Mouse (Mus musculus) spleen, adult 2 months (tissue): ENCODE results near the gene Sgo2a. TPM values are rescaled to one million over a fixed set of nuclear protein-coding genes. Genes with fewer than 3 reads are reported as not detected.

Experiments
- DNase-seq, 2 experiments: peaks; one replicate each; pipeline versions ENCODE4 v3.0.0 to v3.0.0-alpha.2; 2012 to 2021; ENCODE audit warnings: low spot score in 2 of 2, low read depth in 1 of 2
- H3K27ac ChIP-seq: fragments of 200-500 bp; 2 replicates; pipeline ENCODE4 v1.5.1; 2012; ENCODE audit warnings: low read length, inconsistent platforms; ENCODE audit not compliant: insufficient read depth
- H3K27me3 ChIP-seq: fragments of 200-500 bp; 2 replicates; pipeline ENCODE4 v1.6.1; 2012; ENCODE audit warnings: mild to moderate bottlenecking, moderate library complexity, low read length, inconsistent platforms; ENCODE audit not compliant: control insufficient read depth, insufficient read depth
- H3K36me3 ChIP-seq: fragments of 200-500 bp; 2 replicates; pipeline ENCODE4 v1.6.1; 2012; ENCODE audit warnings: mild to moderate bottlenecking, low read length, inconsistent platforms; ENCODE audit not compliant: control insufficient read depth, insufficient read depth
- H3K4me1 ChIP-seq: fragments of 200-500 bp; 2 replicates; pipeline ENCODE4 v1.6.1; 2011; ENCODE audit warnings: inconsistent platforms; ENCODE audit not compliant: control insufficient read depth, insufficient read depth, insufficient read length
- H3K4me3 ChIP-seq: fragments of 200-500 bp; 2 replicates; pipeline ENCODE4 v1.5.1; 2011; ENCODE audit warnings: mild to moderate bottlenecking, inconsistent platforms; ENCODE audit not compliant: insufficient read depth, insufficient read length; ENCODE audit errors: extremely low read depth
- CTCF ChIP-seq: fragments of 200-500 bp; IDR thresholded peaks from 2 replicates; pipeline ENCODE4 v1.5.1; 2011; ENCODE audit warnings: mild to moderate bottlenecking, inconsistent platforms; ENCODE audit not compliant: insufficient read depth, insufficient read length, insufficient replicate concordance; ENCODE audit errors: extremely low read depth
- POLR2A ChIP-seq: fragments of 200-500 bp; IDR thresholded peaks from 2 replicates; pipeline ENCODE4 v1.6.1; 2011; ENCODE audit warnings: low read depth, low read length, inconsistent platforms
- WGBS: fragments of 180-500 bp; shearing (Covaris S2); methylation state at CpG from one replicate; pipeline ENCODE4 v1.1.7; 2018; 5-methylcytosine and 5-hydroxymethylcytosine counted together
- polyA plus RNA-seq: library from polyadenylated mRNA; depleted of rRNA; stranded (reverse); fragments of >200 nt; gene quantifications from 2 replicates; pipeline ENCODE4 v1.2.3, GENCODE M21; 2012

The Sgo2a gene
- polyA plus RNA-seq, 1 experiment, result 0.35 TPM

DNA sequence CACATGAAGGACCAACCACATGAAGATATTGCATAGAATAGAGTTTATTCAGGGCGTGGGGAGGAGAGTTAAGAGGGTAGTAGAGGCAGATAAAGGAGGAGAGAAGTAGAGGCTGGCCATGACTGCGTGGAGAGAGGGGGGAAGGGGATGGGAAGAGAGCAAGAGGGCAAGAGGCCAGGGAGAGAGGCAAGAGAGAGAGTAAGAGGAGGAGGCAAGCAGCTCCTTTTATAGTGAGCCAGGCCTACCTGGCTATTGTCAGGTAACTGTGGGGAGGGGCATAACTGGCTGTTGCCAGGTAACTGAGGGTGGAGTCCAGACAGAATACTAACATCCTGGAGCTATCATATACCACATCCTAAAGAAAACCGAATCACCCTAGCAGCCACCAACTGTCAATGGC, 49.3 kb downstream of the Sgo2a start:
- H3K27ac ChIP-seq, result no peak overlapping the region
- WGBS, result 64% methylated on average over 3 of the region's 3 CpGs
- H3K36me3 ChIP-seq, result no peaks in the 10 kb centered on the region
- no peak overlapping the region for H3K4me3 ChIP-seq
- H3K4me1 ChIP-seq, result no peaks in the 10 kb centered on the region
- no peak for DNase-seq
- no peak for TF ChIP-seq CTCF
- no peak for TF ChIP-seq POLR2A
- no peaks in the 10 kb centered on the region for H3K27me3 ChIP-seq

DNA sequence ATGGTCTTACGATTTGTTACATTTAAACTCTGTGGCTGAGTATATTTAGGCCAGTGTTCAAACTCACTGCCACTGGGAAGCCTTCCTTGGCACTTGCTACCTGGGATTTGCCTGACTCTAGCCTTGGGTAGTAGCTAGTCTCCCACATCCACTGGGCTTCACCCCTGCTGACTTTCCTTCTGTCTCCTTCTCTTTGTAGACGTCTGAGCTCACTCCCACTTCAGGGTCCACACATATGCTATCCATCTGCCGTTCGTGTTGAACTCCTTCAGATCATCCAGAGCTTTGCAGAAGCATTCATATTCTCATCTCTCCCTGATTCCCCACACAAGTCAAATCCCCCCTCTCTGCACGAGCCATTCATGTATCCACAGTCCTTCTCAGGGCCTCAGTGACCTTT, 49.8 kb downstream of the Sgo2a start:
- DNase-seq, result no peak
- no peak overlapping the region for H3K27ac ChIP-seq
- H3K4me3 ChIP-seq, result no peak overlapping the region
- H3K27me3 ChIP-seq, result no peaks in the 10 kb centered on the region
- H3K4me1 ChIP-seq, result no peaks in the 10 kb centered on the region
- 86% methylated on average over 5 of the region's 5 CpGs for WGBS
- TF ChIP-seq CTCF (no peak), POLR2A (no peak)
- no peaks in the 10 kb centered on the region for H3K36me3 ChIP-seq

DNA sequence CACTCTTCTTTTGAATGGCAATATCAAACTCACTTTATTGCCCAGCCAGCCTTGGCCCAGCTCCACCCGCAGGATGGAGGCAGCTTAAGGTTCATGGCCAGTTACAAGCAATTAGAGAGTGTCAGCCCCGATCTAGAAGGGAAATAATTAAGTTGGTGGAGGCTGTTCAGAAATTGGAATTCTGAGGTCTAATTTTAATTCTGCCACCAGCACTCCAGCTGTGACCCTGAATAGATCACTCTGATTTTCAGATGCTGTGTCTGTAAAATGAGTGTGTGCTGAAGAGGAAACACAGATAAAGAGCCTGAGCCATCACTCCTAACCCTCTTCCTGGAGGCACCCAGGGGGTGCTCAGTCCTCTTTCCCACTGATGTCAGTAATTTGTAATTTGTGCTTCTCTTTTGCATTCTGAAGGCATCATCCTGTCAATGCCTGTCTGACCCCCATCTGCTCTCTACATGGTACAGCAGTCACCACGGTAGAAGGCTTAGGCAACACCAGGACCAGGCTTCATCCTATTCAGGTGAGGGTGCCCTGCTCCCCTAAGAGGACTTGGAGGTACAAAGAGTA, 51.0 kb downstream of the Sgo2a start:
- DNase-seq, result no peak
- 80% methylated on average over 3 of the region's 3 CpGs for WGBS
- TF ChIP-seq CTCF (no peak), POLR2A (no peak)
- Histone ChIP-seq H3K4me1 (no peaks in the 10 kb centered on the region), H3K36me3 (no peaks in the 10 kb centered on the region), H3K27me3 (no peaks in the 10 kb centered on the region), H3K27ac (no peak overlapping the region), H3K4me3 (no peak overlapping the region)

- H3K36me3 ChIP-seq, result no peaks in the 10 kb centered on the region
- no peaks in the 10 kb centered on the region for H3K4me1 ChIP-seq
- H3K27me3 ChIP-seq, result no peaks in the 10 kb centered on the region
- DNase-seq, result no peak
- TF ChIP-seq POLR2A, result no peak
- 87% methylated on average over 5 of the region's 5 CpGs for WGBS
- H3K27ac ChIP-seq, result no peak overlapping the region
- no peak overlapping the region for H3K4me3 ChIP-seq
These were observed 53.4 kb downstream of the Sgo2a start for GRCm38 (mm10) chr1:58049126-58049525.

- TF ChIP-seq CTCF (no peak), POLR2A (no peak)
- no peaks in the 10 kb centered on the region for H3K27me3 ChIP-seq
- no peak overlapping the region for H3K4me3 ChIP-seq
- no peak for DNase-seq
- no peak overlapping the region for H3K27ac ChIP-seq
- no peaks in the 10 kb centered on the region for H3K4me1 ChIP-seq
- WGBS, result 95% methylated on average over 11 of the region's 11 CpGs
- H3K36me3 ChIP-seq, result no peaks in the 10 kb centered on the region
These were observed 59.8 kb downstream of the Sgo2a start for GRCm38 (mm10) chr1:58055598-58055997.

DNA sequence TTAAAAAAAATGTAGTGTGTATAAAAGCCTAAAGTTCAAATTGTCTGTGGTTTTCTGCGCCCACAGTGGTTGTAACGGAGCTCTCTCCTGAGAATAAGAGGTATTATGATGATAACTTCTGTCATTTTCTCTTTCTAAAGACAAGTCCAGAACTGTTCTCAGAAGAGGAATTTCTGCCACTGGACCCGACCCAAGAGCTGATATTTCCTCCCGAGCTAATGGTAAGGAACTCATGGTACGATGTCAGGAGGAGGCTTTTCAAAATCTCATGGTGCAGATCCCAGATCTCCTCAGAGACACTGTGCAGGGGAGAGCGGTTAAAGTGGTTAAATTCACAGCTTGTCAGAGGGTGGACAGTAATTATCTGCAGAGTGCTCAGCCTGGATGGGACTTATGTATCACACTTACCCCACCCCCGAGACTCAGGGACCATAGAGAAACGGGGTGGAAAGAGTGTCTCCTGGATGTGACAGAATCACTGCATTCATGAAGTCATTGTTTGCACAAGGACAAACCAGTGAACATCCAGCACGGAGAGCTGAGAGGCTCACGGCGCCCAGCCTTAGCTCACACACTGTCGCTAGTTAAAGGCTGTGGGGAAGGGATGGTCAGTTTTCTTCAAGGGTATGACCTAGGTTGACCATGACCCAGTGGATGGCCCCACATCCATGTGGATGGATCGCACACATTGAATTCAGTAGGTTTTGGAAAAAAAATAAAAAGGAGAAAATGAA, 60.5 kb downstream of the Sgo2a start:
- no peak overlapping the region for H3K27ac ChIP-seq
- TF ChIP-seq CTCF (no peak), POLR2A (no peak)
- no peaks in the 10 kb centered on the region for H3K4me1 ChIP-seq
- H3K27me3 ChIP-seq, result no peaks in the 10 kb centered on the region
- no peak for DNase-seq
- WGBS, result 81% methylated on average over 13 of the region's 13 CpGs
- H3K36me3 ChIP-seq, result no peaks in the 10 kb centered on the region
- no peak overlapping the region for H3K4me3 ChIP-seq

DNA sequence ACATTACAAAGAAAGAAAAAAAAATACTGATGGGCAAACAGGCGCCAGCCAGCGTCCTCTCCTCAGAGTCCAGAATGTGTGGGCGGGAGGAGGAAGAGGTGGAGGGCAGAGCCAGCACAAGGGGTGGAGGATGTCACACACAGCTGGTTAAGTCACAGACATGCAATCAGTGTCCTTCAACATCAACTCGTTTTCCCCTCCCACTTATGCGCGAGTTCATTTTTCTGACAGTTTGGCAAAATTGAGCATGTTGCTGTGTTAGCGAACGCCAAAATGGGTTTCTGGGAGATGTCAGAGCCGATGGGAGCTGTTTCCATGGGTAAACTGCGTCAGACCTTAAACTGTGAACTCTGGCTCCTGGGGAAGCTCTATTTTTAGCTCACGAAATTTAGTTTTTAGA, 61.2 kb downstream of the Sgo2a start:
- no peaks in the 10 kb centered on the region for H3K36me3 ChIP-seq
- WGBS, result 58% methylated on average over 11 of the region's 11 CpGs
- TF ChIP-seq POLR2A (no peak), CTCF (no peak)

More for the DNA sequence above, 61.2 kb downstream of the Sgo2a start:
- H3K4me1 ChIP-seq, result no peaks in the 10 kb centered on the region
- DNase-seq, result no peak
- no peak overlapping the region for H3K4me3 ChIP-seq
- no peak overlapping the region for H3K27ac ChIP-seq
- no peaks in the 10 kb centered on the region for H3K27me3 ChIP-seq
